Mouse (Mus musculus): ENCODE measurements around the gene Olfr1457.

Olfr1457 gene

DNA sequence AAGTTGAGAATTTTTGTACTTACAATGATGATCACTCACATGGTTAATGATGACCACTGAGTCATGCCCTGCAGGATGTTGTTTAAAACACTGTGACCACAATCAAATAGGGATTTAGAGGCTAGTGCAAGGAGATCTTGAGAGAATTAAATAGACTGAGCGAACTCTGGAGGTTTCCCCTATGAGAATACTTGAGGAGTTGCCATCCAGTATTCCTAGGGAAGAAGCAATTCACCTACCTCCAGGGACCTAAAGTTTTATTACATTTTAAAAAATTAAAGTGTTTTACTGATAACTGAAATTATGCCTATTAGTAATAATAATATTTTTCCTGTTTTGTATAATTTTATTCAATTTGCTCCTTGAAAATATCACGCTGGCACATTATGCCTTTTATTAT lies at the start of gene Olfr1457:
Gene Olfr1457, minus strand, starts transcription at position 101 of the 400 bp plus-strand sequence.
- no peak for DNase-seq

- DNase-seq, result no peak
These were observed 9.0 kb upstream of the Olfr1457 start, which contains the start of gene Olfr1458 for GRCm38 (mm10) chr19:13106675-13107074. Gene Olfr1458, minus strand, starts transcription at chr19:13106775.

DNA sequence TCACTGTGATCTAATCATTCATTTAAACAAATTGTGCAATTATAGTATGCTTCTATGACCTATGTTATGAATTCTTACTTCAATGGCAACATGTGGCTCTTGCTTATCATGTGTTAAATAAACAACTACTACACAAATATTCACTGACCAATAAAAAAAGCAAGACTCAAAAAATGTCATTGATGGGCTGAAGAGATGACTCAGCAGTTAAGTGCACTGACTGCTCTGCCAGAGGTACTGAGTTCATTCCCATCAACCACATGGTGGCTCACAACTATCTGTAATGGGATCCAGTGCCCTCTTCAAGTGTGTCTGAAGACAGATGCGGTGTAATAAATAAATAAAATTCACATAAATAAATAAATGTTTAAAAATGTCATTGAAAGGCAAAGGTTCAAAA lies 3.8 kb downstream of the Olfr1457 start:
- no peak for DNase-seq

DNA sequence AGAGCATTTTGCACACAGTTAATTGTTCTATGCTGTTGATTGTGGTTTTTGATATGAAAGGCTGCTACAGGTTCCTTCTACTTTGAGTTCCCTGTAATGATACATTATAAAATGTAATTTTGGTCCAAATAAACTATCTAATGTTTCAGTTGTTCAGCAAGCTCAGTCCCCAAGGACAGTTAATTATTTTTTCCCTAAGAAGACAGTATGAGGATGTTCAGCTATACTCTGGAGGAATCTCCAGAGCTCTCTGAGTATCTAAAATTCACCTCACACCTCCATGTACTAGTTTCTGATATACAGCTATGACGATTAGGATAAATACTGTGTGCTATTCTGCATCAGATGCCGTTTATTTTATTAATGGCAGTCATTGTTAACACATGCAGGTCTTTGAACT lies 37.4 kb downstream of the Olfr1457 start, which contains the start of gene Olfr1454:
Gene Olfr1454, plus strand, starts transcription at position 301 of the 400 bp plus-strand sequence.
- no peak for DNase-seq

All from retina, postnatal 1 day (tissue).